Mouse (Mus musculus) kidney, postnatal 4 days (tissue): Measurements from ENCODE around the gene Hoxd10.

Source experiments
- DNase-seq, 2 experiments: peaks; one replicate each; pipeline ENCODE4 v3.0.0; 2021; ENCODE audit warnings: mixed read lengths in 2 of 2

Hoxd10 gene

DNA sequence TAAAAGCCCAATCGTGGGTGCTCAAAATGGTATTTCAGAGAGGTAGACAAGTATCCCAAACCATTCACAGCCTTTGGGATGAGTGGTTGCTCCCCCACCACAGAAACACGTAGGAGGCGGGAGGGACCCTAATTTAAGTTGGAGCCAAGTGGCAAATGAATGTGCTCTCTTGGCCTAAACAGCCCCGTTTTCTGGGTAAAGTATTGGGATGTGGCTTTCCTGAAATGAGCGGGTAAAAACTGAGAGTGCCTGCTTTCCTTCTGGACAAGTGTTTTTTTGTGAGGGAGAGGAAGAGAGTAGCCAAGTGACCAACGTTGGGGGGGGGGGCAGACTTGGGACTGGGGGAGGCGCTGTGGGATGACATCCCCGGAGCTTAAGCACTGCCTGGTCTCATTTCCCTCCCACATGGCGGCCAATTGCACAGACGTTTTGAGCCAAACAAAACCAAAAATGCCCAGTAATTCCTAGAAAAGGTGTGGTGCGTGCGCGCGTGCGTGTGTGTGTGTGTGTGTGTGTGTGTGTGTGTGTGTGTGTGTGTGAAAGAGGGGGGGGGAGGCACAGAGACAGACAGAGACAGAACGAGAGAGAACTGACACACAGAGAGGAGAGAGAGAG, 19.3 kb downstream of the Hoxd10 start:
- peak in 1 of 2 experiments; percentile 68 for DNase-seq

GRCm38 (mm10) chr2:74711721-74712621, 20.2 kb downstream of the Hoxd10 start, which contains the start of the genes Hoxd3 and Hoxd4:
TSS of gene Hoxd3 (plus strand) at chr2:74711927.
TSS of gene Hoxd4 (plus strand) at chr2:74711929.
- DNase-seq: peak; percentile 80 to 88

GRCm38 (mm10) chr2:74713239-74714150, 21.8 kb downstream of the Hoxd10 start:
- DNase-seq: peak in 1 of 2 experiments; percentile 50

- peak in 1 of 2 experiments; percentile 58 for DNase-seq
These were observed 22.5 kb downstream of the Hoxd10 start for GRCm38 (mm10) chr2:74714156-74714789.

DNA sequence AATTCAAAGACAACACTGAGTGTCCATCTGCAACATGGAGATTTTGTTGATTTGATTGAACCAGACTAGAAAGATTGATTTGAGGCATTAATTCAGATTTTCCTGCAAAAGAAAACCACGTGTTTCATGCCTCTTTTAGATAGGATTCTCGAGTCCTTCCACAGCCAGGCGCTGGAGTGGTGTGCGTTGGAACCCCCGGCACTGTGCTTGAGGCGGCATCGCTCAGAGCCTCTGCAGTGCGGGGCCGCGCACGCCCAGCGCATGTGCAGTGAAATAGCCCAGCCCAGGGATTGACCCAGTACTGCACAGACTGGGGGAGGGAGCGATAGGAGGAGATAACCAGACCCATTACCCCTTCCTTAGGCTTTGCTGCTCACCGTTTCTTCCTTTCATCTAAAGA, 23.2 kb downstream of the Hoxd10 start:
- peak; percentile 71 to 79 for DNase-seq

DNA sequence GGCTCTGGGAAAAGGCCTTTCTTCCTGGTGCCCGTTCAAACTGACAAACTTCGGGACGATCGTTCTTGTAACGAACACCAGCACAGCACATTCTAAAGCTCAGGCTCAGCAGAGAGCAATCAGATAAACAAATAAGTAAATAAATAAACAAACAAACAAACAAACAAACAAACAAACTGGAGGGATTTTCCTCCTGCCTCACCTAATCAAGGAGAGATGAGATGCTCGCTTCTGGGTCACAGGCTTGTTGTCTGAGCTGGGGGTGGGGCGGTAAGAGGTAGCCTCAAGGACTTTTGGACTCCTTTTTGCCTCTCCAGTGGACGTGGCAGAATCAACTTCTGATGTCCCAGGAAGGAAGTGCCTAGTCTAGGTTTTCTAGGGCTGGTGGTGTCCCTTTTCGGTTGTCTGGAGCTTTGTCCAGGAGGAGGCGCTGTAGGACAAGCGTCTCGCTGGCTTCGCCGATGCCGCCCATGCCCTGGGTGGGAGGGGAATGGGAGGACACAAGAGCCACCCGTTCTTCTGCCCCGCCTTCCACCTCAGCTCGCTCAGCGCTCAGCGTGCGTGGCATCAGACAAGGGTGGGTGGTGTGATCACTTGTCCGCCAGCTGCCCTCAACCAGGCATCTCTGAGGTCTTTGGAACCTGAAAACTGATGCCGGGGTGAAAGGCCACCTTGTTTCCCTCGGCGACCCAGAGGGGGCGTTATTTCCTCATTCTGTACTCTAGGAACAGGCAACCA, 23.9 kb downstream of the Hoxd10 start:
- DNase-seq: peak; percentile 98 to 99

DNA sequence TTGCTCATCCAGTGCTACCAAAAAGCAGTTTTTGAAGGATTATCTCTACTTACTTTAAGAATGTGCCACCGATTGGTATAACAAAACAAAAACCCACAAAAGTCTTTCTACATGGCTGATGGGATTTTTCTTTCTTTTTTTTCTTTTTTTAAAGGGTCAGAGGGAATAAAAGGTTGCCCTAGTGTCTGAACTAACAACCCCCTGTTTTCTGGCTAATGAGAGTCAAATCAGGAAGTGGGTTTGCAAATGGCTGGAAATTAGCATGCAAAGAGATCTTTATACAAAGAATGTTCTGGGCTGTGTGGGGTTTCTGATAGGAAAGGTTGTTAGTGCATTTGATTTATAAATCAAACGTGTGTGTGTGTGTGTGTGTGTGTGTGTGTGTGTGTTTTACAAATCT, 28.7 kb downstream of the Hoxd10 start:
- no peak for DNase-seq

DNA sequence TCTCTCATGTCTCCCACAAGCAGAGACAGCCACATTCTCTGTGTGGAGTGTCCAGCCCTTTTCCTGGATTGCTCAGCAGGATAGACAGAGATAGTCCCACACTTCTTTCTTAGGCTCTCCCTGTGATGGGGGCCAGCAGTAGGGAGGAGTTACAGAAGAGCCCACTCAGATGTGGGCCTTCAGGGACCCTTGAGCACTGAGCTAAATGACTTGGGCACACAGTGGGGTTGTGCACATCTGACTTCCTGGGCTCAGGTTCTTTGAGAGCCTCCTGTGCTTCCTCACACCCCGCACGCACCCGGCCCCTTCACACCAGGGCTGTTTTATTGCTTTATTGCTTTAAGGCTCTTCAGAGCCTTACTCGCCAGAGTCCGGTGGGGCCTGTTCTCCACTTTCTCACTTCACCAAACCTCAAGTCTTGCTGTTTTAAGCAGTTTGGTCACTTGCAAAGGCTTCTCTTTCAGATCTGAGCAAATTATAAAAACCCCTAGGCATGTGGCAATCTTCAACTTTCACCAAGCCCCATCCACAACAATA, 29.3 kb downstream of the Hoxd10 start:
- DNase-seq: peak in 1 of 2 experiments; percentile 39

GRCm38 (mm10) chr2:74721882-74722281, 30.2 kb downstream of the Hoxd10 start:
- DNase-seq: peak; percentile 56 to 68

DNA sequence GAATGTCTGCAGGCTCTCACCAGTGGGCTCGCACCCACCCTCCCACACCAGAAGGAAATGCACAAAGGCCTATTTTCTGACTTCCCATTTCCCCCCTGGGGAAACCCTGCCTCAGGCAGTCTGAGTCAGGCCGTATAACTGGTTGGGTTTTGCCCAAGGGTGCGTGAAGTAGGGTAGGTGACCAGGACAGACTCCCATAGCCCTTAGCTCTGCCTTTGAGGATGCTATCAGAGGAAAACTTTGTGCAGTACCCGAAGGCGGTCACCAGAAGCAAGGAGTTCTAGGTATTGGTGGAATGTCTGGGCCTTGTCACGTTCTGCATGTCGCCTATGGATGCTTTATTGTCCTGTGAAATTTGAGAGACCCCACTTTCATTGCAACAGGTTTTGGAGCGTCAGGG, 31.2 kb downstream of the Hoxd10 start:
- peak in 1 of 2 experiments; percentile 19 for DNase-seq

DNA sequence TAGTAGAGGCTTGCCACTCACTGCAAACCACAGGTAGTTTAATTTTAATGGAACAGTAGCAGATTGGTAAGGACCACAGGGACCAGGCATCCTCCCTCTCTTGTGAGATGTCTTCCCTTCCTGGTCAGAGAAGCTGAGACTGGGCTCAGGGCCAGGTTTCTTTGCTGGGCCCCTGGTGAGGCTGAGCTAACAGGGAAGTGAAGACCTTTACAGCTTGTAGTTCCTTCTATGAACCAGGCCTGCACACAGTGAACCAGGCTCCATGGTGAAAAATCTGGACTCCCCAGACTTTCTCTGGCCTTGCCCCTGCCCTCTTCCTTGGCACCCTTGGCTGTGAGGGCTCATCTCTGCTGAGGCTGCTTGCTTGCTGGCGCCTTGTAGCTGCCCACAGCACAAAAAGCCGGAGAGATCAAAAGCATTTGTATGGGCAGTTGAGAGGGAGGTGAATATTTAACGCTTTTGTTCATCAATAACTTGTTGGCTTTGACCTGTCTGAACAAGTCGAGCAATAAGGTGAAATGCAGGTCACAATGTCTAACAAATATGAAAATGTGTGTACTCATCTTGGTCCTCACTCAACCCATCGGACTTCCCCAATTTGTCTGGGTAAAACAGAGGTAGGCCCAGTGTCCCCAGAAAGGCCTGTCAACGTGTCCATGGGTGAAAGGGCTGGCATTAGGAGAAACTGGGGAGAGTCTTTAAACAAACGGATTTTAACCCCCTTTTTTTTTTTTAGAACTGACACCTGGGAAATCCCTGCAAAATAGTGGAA, 32.7 kb downstream of the Hoxd10 start:
- DNase-seq: peak; percentile 72 to 77

DNA sequence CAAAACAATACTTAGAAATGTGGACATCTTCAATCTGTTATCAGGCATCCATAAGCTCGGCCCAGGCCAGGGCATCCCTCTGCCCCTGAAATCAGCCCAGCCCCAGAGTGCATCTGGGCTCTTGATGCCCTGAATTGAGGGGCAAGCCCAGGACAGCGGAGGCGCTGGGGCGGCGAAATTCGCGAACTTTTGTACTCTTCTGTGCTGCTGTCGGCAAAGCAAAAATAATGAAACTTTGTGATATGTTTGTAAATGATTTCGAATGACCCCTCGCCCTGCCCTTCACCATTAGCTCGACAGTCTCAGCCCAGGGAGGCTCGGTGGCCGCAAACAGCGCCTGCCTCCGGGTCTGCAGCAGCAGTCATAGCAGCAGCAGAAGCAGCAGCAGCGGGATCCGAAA, 33.4 kb downstream of the Hoxd10 start:
- peak in 1 of 2 experiments; percentile 27 for DNase-seq

DNA sequence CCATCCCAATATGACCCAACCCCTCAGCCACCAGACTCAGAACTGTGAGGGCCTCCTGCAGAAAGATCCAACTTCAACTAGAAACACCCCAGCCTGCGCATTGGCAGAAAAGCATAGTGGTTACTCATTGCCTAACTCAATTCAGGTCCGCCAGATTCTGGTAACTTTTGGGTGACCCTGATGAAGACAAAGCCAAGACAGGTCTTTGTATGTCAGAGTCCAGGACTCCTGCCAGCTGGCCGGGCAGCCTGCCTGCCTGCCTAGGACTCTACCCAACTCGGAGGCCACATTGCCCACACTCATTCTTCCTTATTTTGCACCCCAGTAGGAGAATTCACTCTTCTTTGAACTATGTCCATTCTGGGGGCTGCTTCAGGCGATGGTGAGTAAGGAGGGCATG, 34.8 kb downstream of the Hoxd10 start, which contains the start of gene Gm28230:
TSS of gene Gm28230 (plus strand) at position 178 of the 400 bp plus-strand sequence.
- peak; percentile 24 to 25 for DNase-seq

- DNase-seq: peak; percentile 30 to 55
These were observed 35.4 kb downstream of the Hoxd10 start for GRCm38 (mm10) chr2:74726973-74727639.

GRCm38 (mm10) chr2:74727640-74728302, 36.0 kb downstream of the Hoxd10 start:
- DNase-seq: peak; percentile 60 to 72

- peak in 1 of 2 experiments; percentile 11 for DNase-seq
These were observed 36.6 kb downstream of the Hoxd10 start for GRCm38 (mm10) chr2:74728303-74728680.

DNA sequence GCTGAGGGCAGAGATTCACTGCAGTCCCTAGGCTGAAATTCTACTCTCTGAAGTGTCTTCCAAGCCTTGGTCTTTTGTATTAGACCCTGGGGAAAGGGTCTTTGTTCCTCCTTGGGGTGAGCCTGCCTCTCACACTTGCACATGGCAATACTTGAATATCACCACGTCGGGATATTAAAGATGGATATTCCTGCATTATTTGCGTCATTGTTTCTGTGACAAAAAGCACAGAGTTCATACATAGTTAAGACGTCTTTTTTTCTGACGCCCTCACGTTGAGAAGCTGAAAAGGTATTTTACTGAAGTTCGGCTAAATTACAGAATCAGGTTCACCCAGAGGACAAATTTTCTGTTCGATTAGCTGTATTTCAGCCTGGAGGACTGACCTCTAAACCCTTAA, 38.6 kb downstream of the Hoxd10 start:
- DNase-seq: no peak

DNA sequence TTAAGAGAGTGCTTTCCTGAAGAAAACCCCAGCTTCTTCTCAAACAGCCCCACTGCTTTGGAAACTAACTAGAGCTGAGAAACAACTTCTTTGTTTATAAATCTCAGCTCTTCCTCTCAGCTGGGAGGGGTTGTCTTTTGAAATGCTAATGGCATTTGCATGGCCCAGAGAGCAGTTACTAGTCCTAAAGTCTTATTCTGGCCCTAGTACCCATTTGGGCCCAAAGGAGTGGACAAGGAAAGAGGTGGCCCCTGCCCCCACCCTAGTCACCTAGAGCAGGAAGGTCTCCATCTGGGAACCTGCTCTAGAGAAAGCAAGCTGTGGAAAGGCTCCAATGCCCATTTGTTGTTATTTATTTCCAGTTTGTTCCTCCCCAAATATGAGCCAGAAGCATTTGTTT, 39.3 kb downstream of the Hoxd10 start:
- no peak for DNase-seq
